ENCODE assay signal across 1 mouse cellular context in the genomic region with DNA sequence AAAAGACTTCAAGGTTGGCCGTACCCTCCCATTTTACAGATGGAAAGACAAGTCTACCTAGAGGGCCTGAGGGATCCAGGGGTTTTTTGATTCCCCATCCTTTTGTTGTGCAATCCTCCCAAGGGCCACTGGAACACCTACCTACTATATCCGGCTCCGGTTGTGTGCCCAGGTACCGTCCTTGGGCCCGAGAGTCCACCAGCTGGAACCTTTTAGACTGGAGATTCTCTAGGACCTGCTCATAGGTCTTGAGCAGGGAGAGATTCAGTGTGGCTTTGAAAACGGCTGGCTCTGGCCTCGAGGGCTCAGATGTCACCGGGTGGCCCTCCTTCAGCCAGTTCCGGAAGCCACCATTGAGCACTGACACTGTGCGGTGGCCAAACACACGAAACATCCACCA.
TF ChIP-seq lines count a peak whose summit lies in the region.

No protein-coding gene starts in this region.

TF ChIP-seq in CH12.LX, 34 proteins besides CTCF, POLR2A, EP300 and RAD21 (continued from another document):
- no peak for TF ChIP-seq BHLHE40 (IDR thresholded peaks at IDR 0.05; ENCODE audit: low read depth, low read length)
- TF ChIP-seq E2F4 (IDR thresholded peaks at IDR 0.05; ENCODE audit: insufficient replicate concordance, low read depth, low read length), result no peak
- TF ChIP-seq GABPA (IDR thresholded peaks at IDR 0.05; ENCODE audit: insufficient replicate concordance, low read depth, low read length), result no peak
- TF ChIP-seq UBTF (IDR thresholded peaks at IDR 0.05; ENCODE audit: low read depth, low read length), result no peak
- no peak for TF ChIP-seq ZNF384 (IDR thresholded peaks at IDR 0.05; ENCODE audit: low read depth, low read length)
- no peak for TF ChIP-seq CHD2 (IDR thresholded peaks at IDR 0.05; ENCODE audit: low read length)
- TF ChIP-seq MYC (IDR thresholded peaks at IDR 0.05; ENCODE audit: low read depth, low read length), result no peak
- TF ChIP-seq ETS1 (conservative IDR thresholded peaks at IDR 0.05; ENCODE audit: low read depth, low read length), result no peak
- TF ChIP-seq ZMIZ1 (IDR thresholded peaks at IDR 0.05; ENCODE audit: low read depth, low read length), result no peak
- TF ChIP-seq ZC3H11A (IDR thresholded peaks at IDR 0.05; ENCODE audit: low read depth, low read length), result no peak
- TF ChIP-seq USF1 (IDR thresholded peaks at IDR 0.05; ENCODE audit: low read depth, low read length), result no peak
- TF ChIP-seq CHD1 (IDR thresholded peaks at IDR 0.05; ENCODE audit: low read depth, low read length), result no peak
- TF ChIP-seq NELFE (IDR thresholded peaks at IDR 0.05; ENCODE audit: low read depth, low read length), result no peak
- no peak for TF ChIP-seq KAT2A (IDR thresholded peaks at IDR 0.05; ENCODE audit: insufficient replicate concordance, low read length)
TF ChIP-seq in CH12.LX: peak in this region for 0.
